Mouse (Mus musculus) cerebellum, adult 8-10 months (tissue): Measurements from ENCODE around the gene Taf1c.

Experiments
- DNase-seq: peaks from one replicate; pipeline ENCODE4 v3.0.0; 2022

The Taf1c gene

GRCm38 (mm10) chr8:119604996-119605395, at the start of gene Taf1c:
Taf1c (minus strand) TSS chr8:119605222.
- peak; percentile 94 for DNase-seq

GRCm38 (mm10) chr8:119651324-119651723, 46.3 kb upstream of the Taf1c start:
- no peak for DNase-seq

GRCm38 (mm10) chr8:119646846-119647245, 41.8 kb upstream of the Taf1c start:
- DNase-seq, result no peak

GRCm38 (mm10) chr8:119646197-119646596, 41.2 kb upstream of the Taf1c start:
- DNase-seq, result no peak

GRCm38 (mm10) chr8:119644981-119645597, 40.1 kb upstream of the Taf1c start:
- DNase-seq, result no peak

GRCm38 (mm10) chr8:119644429-119644960, 39.5 kb upstream of the Taf1c start:
- no peak for DNase-seq

- DNase-seq, result no peak
These were observed 37.9 kb upstream of the Taf1c start for GRCm38 (mm10) chr8:119642960-119643359.

GRCm38 (mm10) chr8:119641058-119641457, 36.0 kb upstream of the Taf1c start:
- no peak for DNase-seq

GRCm38 (mm10) chr8:119639798-119640197, 34.8 kb upstream of the Taf1c start:
- DNase-seq, result no peak

- no peak for DNase-seq
These were observed 33.2 kb upstream of the Taf1c start for GRCm38 (mm10) chr8:119638261-119638660.

- DNase-seq, result no peak
These were observed 32.4 kb upstream of the Taf1c start for GRCm38 (mm10) chr8:119637381-119637780.

GRCm38 (mm10) chr8:119636766-119637165, 31.7 kb upstream of the Taf1c start:
- no peak for DNase-seq

- DNase-seq, result no peak
These were observed 30.9 kb upstream of the Taf1c start for GRCm38 (mm10) chr8:119635958-119636357.

GRCm38 (mm10) chr8:119635378-119635777, 30.4 kb upstream of the Taf1c start, which contains the start of gene Kcng4:
Kcng4 (minus strand) TSS chr8:119635680.
- DNase-seq, result no peak

- no peak for DNase-seq
These were observed 29.8 kb upstream of the Taf1c start for GRCm38 (mm10) chr8:119634616-119635336.

GRCm38 (mm10) chr8:119632909-119633308, 27.9 kb upstream of the Taf1c start:
- DNase-seq, result no peak

GRCm38 (mm10) chr8:119632246-119632645, 27.2 kb upstream of the Taf1c start:
- DNase-seq, result no peak

GRCm38 (mm10) chr8:119630841-119631240, 25.8 kb upstream of the Taf1c start:
- no peak for DNase-seq

GRCm38 (mm10) chr8:119627613-119628359, 22.8 kb upstream of the Taf1c start:
- no peak for DNase-seq

- DNase-seq, result no peak
These were observed 22.2 kb upstream of the Taf1c start for GRCm38 (mm10) chr8:119627199-119627598.

GRCm38 (mm10) chr8:119625788-119626187, 20.8 kb upstream of the Taf1c start:
- DNase-seq, result no peak

GRCm38 (mm10) chr8:119624916-119625315, 19.9 kb upstream of the Taf1c start:
- DNase-seq, result no peak

- DNase-seq, result no peak
These were observed 18.7 kb upstream of the Taf1c start for GRCm38 (mm10) chr8:119623744-119624143.

GRCm38 (mm10) chr8:119623061-119623460, 18.0 kb upstream of the Taf1c start:
- DNase-seq, result no peak
